Mouse (Mus musculus) cerebellum, adult 2 months (tissue): ENCODE measurements around the gene Trim26.

Experiments
- CTCF ChIP-seq: fragments of 200-500 bp; IDR thresholded peaks from 2 replicates; pipeline ENCODE4 v1.5.1; 2011; ENCODE audit warnings: low read depth, mild to moderate bottlenecking, control low read depth, low read length, moderate library complexity, borderline replicate concordance; ENCODE audit not compliant: insufficient read depth
- POLR2A ChIP-seq: fragments of 200-500 bp; IDR thresholded peaks from 2 replicates; pipeline ENCODE4 v1.6.1; 2011; ENCODE audit warnings: low read length, control low read depth, borderline replicate concordance; ENCODE audit not compliant: insufficient read depth

DNA sequence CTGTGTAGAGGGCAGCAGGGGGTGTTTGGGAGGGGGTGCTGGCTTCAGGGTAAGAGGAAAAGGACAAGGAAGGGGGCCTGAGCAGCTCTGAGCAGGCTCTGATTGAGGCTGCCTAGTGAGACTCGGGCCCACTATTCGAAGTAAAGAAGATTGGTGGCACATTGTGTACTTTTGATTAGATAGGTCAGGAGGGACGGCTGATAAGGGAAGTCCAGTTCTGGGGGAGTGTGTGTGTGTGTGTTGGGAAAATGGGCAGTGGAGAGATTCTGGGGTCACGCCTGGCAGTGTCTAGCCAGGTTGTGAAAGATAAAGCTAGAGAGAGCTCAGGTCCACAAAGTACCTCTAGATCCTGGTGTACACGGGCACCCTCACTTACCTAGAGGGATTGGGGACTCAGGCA is 14.7 kb downstream of the Trim26 start:
- TF ChIP-seq CTCF = no peak
- TF ChIP-seq POLR2A = no peak
